Mouse (Mus musculus) c-Kit-positive CD71-negative TER-119-negative erythroid progenitor cells, embryonic 14.5 days (primary cell): ENCODE measurements at regions not wholly inside any gene's neighbourhood (a gene's known extent, or its start where the extent isn't known, plus 50 kb on each side); places are given as distances from the start of the nearest gene placed in this dataset.

ENCODE experiments used
- DNase-seq: peaks from one replicate; pipeline ENCODE4 v3.0.0-alpha.2; 2013; ENCODE audit warnings: low read depth

GRCm38 (mm10) chr10:98305667-98306066, 579.1 kb upstream of the C030005K15Rik start:
- no peak for DNase-seq

- DNase-seq: no peak
These were observed 583.1 kb upstream of the C030005K15Rik start for GRCm38 (mm10) chr10:98309667-98310066.

- DNase-seq: no peak
These were observed 584.8 kb upstream of the C030005K15Rik start for GRCm38 (mm10) chr10:98311403-98311802.

GRCm38 (mm10) chr10:98318416-98318815, 591.9 kb upstream of the C030005K15Rik start:
- no peak for DNase-seq

GRCm38 (mm10) chr10:98323846-98324245, 590.4 kb upstream of the Atp2b1 start:
- no peak for DNase-seq

- DNase-seq: no peak
These were observed 589.6 kb upstream of the Atp2b1 start for GRCm38 (mm10) chr10:98324591-98324990.

- no peak for DNase-seq
These were observed 588.5 kb upstream of the Atp2b1 start for GRCm38 (mm10) chr10:98325720-98326119.

GRCm38 (mm10) chr10:98332682-98333081, 581.5 kb upstream of the Atp2b1 start:
- no peak for DNase-seq

- DNase-seq: no peak
These were observed 580.7 kb upstream of the Atp2b1 start for GRCm38 (mm10) chr10:98333411-98334067.

- no peak for DNase-seq
These were observed 570.4 kb upstream of the Atp2b1 start for GRCm38 (mm10) chr10:98343827-98344226.

- DNase-seq: no peak
These were observed 564.7 kb upstream of the Atp2b1 start for GRCm38 (mm10) chr10:98349466-98349865.

GRCm38 (mm10) chr10:98350318-98350926, 563.8 kb upstream of the Atp2b1 start:
- no peak for DNase-seq

GRCm38 (mm10) chr10:98352061-98352460, 562.1 kb upstream of the Atp2b1 start:
- no peak for DNase-seq

GRCm38 (mm10) chr10:98354486-98354885, 559.7 kb upstream of the Atp2b1 start:
- DNase-seq: no peak

GRCm38 (mm10) chr10:98364604-98365003, 549.6 kb upstream of the Atp2b1 start:
- DNase-seq: no peak

GRCm38 (mm10) chr10:98372561-98372960, 541.6 kb upstream of the Atp2b1 start:
- no peak for DNase-seq

GRCm38 (mm10) chr10:98373314-98373713, 540.9 kb upstream of the Atp2b1 start:
- no peak for DNase-seq

GRCm38 (mm10) chr10:98374684-98375083, 539.5 kb upstream of the Atp2b1 start:
- no peak for DNase-seq

GRCm38 (mm10) chr10:98388543-98388942, 525.7 kb upstream of the Atp2b1 start:
- DNase-seq: no peak

- no peak for DNase-seq
These were observed 514.3 kb upstream of the Atp2b1 start for GRCm38 (mm10) chr10:98399864-98400263.

GRCm38 (mm10) chr10:98417807-98418743, 496.1 kb upstream of the Atp2b1 start:
- no peak for DNase-seq

- DNase-seq: no peak
These were observed 489.8 kb upstream of the Atp2b1 start for GRCm38 (mm10) chr10:98424450-98424849.

GRCm38 (mm10) chr10:98434974-98435373, 479.2 kb upstream of the Atp2b1 start:
- no peak for DNase-seq
